Mouse (Mus musculus): ENCODE data around the gene St14. TPM values are rescaled to one million over a fixed set of nuclear protein-coding genes. Genes with fewer than 3 reads are reported as not detected.

The St14 gene
- polyA plus RNA-seq, 1 experiment from 2014 or later: 3.6 TPM

DNA sequence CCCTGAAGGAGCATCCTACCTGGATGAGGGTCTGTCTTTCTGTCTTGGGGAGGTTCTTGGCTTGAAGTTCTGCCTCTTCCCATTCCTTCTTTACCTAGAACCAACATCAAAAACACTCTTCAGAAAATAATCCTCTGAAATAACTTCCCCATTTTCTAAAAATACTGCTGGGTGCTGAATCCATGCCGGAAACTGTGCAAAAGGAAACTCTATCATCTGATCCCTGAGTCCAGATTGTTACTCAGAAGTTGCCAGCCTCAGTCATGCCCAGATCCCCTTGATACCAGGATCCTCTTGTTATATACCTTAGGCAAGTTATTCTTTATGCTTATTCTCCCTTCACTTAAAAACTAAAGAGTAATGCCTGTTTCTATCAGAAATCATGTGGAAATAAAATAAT lies 31.7 kb upstream of the St14 start:
- Histone ChIP-seq H3K27ac (ENCODE audit: low read length) (no peak overlapping the region), H3K4me1 (ENCODE audit: control insufficient read depth, insufficient read depth, low read length) (peaks cover 10% of the 10 kb centered on the region; the same call in 1 of the 2 replicates), H3K9me3 (replicated peaks; ENCODE audit: control insufficient read depth, low read length) (no peaks in the 10 kb centered on the region), H3K36me3 (ENCODE audit: control insufficient read depth, insufficient read depth) (peaks cover 50% of the 10 kb centered on the region), H3K4me3 (ENCODE audit: low read length) (no peak overlapping the region), H3K27me3 (ENCODE audit: control insufficient read depth, insufficient read depth, low read length) (no peaks in the 10 kb centered on the region), H3K9ac (ENCODE audit: low read length) (no peak overlapping the region), H3K4me2 (ENCODE audit: low read depth, low read length) (no peak overlapping the region)
- 67% methylated on average over 1 of the region's 1 CpGs for WGBS
- no peak for ATAC-seq (replicated peaks; ENCODE audit: extremely low read depth, insufficient read depth, low FRiP score)

DNA sequence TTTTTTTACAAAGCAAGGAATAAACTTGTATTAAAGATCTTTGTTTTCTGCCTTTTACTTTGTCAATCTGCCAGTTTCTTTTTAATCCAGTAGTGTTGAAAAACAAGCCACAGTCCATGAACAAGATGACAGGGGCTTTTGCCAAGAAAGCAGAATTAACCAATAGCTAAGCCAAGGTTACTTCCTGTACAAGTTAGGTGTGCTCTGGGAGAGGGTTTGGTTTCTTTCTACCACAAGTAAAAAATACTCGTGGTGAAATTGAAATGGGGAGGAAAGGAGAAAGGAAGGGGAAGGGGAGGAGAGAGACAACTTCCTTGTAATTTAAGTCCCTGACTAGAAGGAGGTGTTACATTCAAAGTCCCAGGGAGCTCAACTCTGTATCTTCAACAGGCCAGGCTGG lies 31.3 kb upstream of the St14 start:
- Histone ChIP-seq H3K36me3 (ENCODE audit: control insufficient read depth, insufficient read depth) (peaks cover 51% of the 10 kb centered on the region), H3K9me3 (replicated peaks; ENCODE audit: control insufficient read depth, low read length) (no peaks in the 10 kb centered on the region), H3K4me3 (ENCODE audit: low read length) (no peak overlapping the region), H3K4me1 (ENCODE audit: control insufficient read depth, insufficient read depth, low read length) (peaks cover 7% of the 10 kb centered on the region; the same call in 1 of the 2 replicates), H3K27ac (ENCODE audit: low read length) (no peak overlapping the region), H3K9ac (ENCODE audit: low read length) (no peak overlapping the region), H3K4me2 (ENCODE audit: low read depth, low read length) (no peak overlapping the region), H3K27me3 (ENCODE audit: control insufficient read depth, insufficient read depth, low read length) (no peaks in the 10 kb centered on the region)
- 65% methylated on average over 1 of the region's 1 CpGs for WGBS
- ATAC-seq (replicated peaks; ENCODE audit: extremely low read depth, insufficient read depth, low FRiP score): no peak

DNA sequence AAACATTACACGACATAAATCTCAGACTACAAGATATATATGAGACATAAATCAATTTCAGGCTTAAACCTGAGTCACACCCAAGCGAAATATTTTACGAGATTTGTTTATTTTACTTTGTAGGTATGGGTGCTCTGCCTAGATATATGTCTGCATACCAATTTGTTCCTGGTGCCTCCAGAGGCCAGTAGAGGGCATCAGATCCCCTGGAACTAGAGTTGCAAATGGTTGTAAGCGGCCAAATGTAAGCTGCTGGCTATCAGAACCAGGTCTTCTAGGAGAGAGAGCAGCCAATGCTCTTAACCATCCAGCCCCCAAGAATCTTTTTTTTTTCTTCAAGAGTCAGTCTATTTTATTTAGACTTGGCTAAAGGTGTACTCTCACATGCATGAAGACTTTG lies 28.3 kb upstream of the St14 start:
- no peaks in the 10 kb centered on the region for H3K9me3 ChIP-seq (replicated peaks; ENCODE audit: control insufficient read depth, low read length)
- peaks cover 12% of the 10 kb centered on the region; the same call in 1 of the 2 replicates for H3K4me1 ChIP-seq (ENCODE audit: control insufficient read depth, insufficient read depth, low read length)
- H3K4me3 ChIP-seq (ENCODE audit: low read length): no peak overlapping the region
- H3K27ac ChIP-seq (ENCODE audit: low read length): no peak overlapping the region
- no peak for ATAC-seq (replicated peaks; ENCODE audit: extremely low read depth, insufficient read depth, low FRiP score)
- no peak overlapping the region for H3K9ac ChIP-seq (ENCODE audit: low read length)
- no peaks in the 10 kb centered on the region for H3K27me3 ChIP-seq (ENCODE audit: control insufficient read depth, insufficient read depth, low read length)
- 85% methylated on average over 4 of the region's 4 CpGs for WGBS
- H3K4me2 ChIP-seq (ENCODE audit: low read depth, low read length): no peak overlapping the region
- H3K36me3 ChIP-seq (ENCODE audit: control insufficient read depth, insufficient read depth): peaks cover 61% of the 10 kb centered on the region

DNA sequence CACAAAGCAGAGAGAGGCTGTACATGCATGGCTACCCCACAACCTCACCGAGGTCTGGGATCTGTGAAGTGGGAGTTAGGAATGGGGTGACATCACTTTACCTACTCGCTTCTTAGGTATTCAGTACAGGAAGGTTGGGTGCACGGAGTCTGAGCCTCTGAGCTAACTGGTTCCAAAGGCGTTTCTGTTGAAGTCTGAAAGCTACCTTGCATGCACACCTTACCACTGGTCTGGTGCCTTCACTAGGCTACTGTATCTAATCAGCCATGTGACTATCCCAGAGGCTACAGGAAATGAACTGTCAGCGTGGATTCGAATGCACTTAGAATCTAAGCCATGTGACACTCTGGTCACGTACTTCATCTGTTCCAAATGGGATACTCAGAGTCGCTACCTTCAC lies 24.9 kb upstream of the St14 start:
- peak; percentile 73 for ATAC-seq (replicated peaks; ENCODE audit: extremely low read depth, insufficient read depth, low FRiP score)
- H3K4me2 ChIP-seq (ENCODE audit: low read depth, low read length): no peak overlapping the region
- H3K9ac ChIP-seq (ENCODE audit: low read length): no peak overlapping the region
- no peaks in the 10 kb centered on the region for H3K27me3 ChIP-seq (ENCODE audit: control insufficient read depth, insufficient read depth, low read length)
- no peak overlapping the region for H3K27ac ChIP-seq (ENCODE audit: low read length)
- no peaks in the 10 kb centered on the region for H3K9me3 ChIP-seq (replicated peaks; ENCODE audit: control insufficient read depth, low read length)
- peaks cover 60% of the 10 kb centered on the region for H3K36me3 ChIP-seq (ENCODE audit: control insufficient read depth, insufficient read depth)
- H3K4me1 ChIP-seq (ENCODE audit: control insufficient read depth, insufficient read depth, low read length): peaks cover 11% of the 10 kb centered on the region
- 55% methylated on average over 8 of the region's 8 CpGs for WGBS
- H3K4me3 ChIP-seq (ENCODE audit: low read length): no peak overlapping the region

DNA sequence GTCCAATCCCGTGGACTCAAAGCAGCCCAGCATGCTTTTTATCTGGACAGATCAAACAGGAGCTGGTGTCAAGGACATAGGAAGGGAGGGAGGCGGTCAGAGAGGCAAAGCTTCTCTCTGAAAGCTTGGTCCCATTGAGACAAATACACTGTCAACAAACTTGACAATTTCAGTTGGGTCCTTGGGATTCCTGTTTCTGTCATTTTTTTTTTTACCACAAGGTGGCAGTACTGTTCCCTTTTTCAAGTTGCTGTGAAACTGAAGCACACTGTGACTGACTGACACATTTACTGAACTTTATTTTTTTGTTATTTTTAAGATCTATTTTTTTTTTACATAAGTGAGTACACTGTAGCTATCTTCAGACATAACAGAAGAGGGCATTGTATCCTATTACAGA lies 19.4 kb upstream of the St14 start:
- no peaks in the 10 kb centered on the region for H3K27me3 ChIP-seq (ENCODE audit: control insufficient read depth, insufficient read depth, low read length)
- 69% methylated on average over 2 of the region's 2 CpGs for WGBS
- no peak overlapping the region for H3K9ac ChIP-seq (ENCODE audit: low read length)
- ATAC-seq (replicated peaks; ENCODE audit: extremely low read depth, insufficient read depth, low FRiP score): no peak
- no peaks in the 10 kb centered on the region for H3K9me3 ChIP-seq (replicated peaks; ENCODE audit: control insufficient read depth, low read length)
- no peak overlapping the region for H3K4me3 ChIP-seq (ENCODE audit: low read length)
- H3K27ac ChIP-seq (ENCODE audit: low read length): no peak overlapping the region
- H3K4me1 ChIP-seq (ENCODE audit: control insufficient read depth, insufficient read depth, low read length): peaks cover 3% of the 10 kb centered on the region; the same call in 1 of the 2 replicates
- H3K4me2 ChIP-seq (ENCODE audit: low read depth, low read length): no peak overlapping the region
- H3K36me3 ChIP-seq (ENCODE audit: control insufficient read depth, insufficient read depth): peaks cover 35% of the 10 kb centered on the region

DNA sequence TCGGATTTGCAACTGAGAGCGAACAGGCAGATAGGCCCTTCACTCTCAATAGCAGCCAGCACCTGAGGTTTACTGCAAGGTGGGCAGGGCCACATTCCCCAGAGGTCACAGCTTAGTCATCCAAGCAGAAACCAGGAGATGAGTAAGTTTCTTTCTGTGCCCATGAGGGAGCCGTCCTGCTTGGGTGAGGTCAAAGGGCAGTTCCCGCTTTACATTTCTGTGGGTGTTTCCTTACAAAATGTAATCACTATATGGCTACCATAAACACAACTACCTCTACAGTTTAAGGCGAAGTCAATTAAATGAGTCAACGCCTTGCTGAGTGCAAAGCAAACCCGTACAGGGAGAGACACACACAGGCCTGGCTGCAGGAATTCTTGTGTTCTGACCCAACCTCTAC lies 16.5 kb upstream of the St14 start:
- Histone ChIP-seq H3K27ac (ENCODE audit: low read length) (no peak overlapping the region), H3K9ac (ENCODE audit: low read length) (no peak overlapping the region), H3K4me2 (ENCODE audit: low read depth, low read length) (no peak overlapping the region), H3K4me1 (ENCODE audit: control insufficient read depth, insufficient read depth, low read length) (peaks cover 14% of the 10 kb centered on the region), H3K36me3 (ENCODE audit: control insufficient read depth, insufficient read depth) (peaks cover 22% of the 10 kb centered on the region), H3K9me3 (replicated peaks; ENCODE audit: control insufficient read depth, low read length) (no peaks in the 10 kb centered on the region), H3K4me3 (ENCODE audit: low read length) (no peak overlapping the region), H3K27me3 (ENCODE audit: control insufficient read depth, insufficient read depth, low read length) (no peaks in the 10 kb centered on the region)
- 82% methylated on average over 7 of the region's 7 CpGs for WGBS
- ATAC-seq (replicated peaks; ENCODE audit: extremely low read depth, insufficient read depth, low FRiP score): no peak

DNA sequence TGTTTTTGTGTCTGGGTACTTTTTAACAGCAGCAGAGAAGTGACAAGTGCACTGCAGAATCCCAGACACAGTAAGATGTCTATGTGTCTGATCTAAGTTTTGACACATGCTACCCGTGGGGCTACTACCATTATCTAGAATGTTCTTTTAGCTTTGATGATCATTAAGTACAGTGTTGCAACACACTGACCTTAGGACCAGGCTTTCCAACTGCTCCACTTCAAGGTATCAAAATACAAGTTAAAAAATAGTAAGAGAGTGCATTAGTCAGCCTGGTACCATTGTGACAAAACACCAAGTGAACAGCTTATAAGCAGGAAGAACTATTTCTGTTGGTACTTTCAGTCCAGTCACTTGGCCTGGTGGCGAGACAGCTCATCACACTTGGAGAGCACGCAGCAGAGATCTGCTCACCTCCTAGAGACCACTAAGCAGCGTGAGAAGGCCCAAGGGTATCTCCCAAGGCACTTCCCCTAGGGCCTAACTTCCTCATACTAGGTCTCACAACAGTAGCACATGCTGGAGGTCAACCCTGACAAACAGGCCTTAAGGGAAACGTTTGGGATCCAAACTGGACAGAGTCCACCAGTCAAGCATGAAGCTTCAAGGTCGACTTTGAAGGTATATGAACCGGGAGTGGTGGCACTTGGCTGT lies 13.7 kb upstream of the St14 start:
- 55% methylated on average over 7 of the region's 7 CpGs for WGBS
- Histone ChIP-seq H3K27ac (ENCODE audit: low read length) (no peak overlapping the region), H3K9ac (ENCODE audit: low read length) (no peak overlapping the region)

DNA sequence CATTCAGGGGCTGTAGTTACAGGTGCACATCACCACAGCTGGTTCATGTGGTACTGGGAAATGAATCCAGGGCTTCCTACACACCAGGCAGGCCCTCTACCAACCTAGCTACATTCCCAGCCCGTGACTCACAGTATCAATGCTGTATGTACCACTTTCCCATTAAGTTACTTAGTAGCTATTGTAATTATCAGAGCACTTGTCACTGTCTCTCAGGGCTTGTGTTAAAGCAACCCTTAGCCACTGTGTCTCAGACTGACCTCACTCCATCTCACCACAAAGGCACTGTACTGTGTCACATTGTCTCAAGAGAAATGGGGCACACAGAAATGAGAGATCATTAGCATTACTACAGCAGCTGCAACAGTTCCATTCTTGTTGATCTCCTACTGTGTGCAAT lies 11.3 kb upstream of the St14 start:
- no peaks in the 10 kb centered on the region for H3K27me3 ChIP-seq (ENCODE audit: control insufficient read depth, insufficient read depth, low read length)
- WGBS: 53% methylated on average over 1 of the region's 1 CpGs
- no peak overlapping the region for H3K4me3 ChIP-seq (ENCODE audit: low read length)
- no peak overlapping the region for H3K9ac ChIP-seq (ENCODE audit: low read length)
- H3K9me3 ChIP-seq (replicated peaks; ENCODE audit: control insufficient read depth, low read length): no peaks in the 10 kb centered on the region
- no peak for ATAC-seq (replicated peaks; ENCODE audit: extremely low read depth, insufficient read depth, low FRiP score)
- no peaks in the 10 kb centered on the region for H3K36me3 ChIP-seq (ENCODE audit: control insufficient read depth, insufficient read depth)
- no peak overlapping the region for H3K4me2 ChIP-seq (ENCODE audit: low read depth, low read length)
- peaks cover 14% of the 10 kb centered on the region for H3K4me1 ChIP-seq (ENCODE audit: control insufficient read depth, insufficient read depth, low read length)
- H3K27ac ChIP-seq (ENCODE audit: low read length): no peak overlapping the region

More for the DNA sequence above, 13.7 kb upstream of the St14 start:
- Histone ChIP-seq H3K4me3 (ENCODE audit: low read length) (no peak overlapping the region), H3K9me3 (replicated peaks; ENCODE audit: control insufficient read depth, low read length) (no peaks in the 10 kb centered on the region), H3K27me3 (ENCODE audit: control insufficient read depth, insufficient read depth, low read length) (no peaks in the 10 kb centered on the region), H3K36me3 (ENCODE audit: control insufficient read depth, insufficient read depth) (peaks cover 7% of the 10 kb centered on the region; the same call in 1 of the 2 replicates), H3K4me2 (ENCODE audit: low read depth, low read length) (no peak overlapping the region), H3K4me1 (ENCODE audit: control insufficient read depth, insufficient read depth, low read length) (peaks cover 14% of the 10 kb centered on the region)
- ATAC-seq (replicated peaks; ENCODE audit: extremely low read depth, insufficient read depth, low FRiP score): no peak

DNA sequence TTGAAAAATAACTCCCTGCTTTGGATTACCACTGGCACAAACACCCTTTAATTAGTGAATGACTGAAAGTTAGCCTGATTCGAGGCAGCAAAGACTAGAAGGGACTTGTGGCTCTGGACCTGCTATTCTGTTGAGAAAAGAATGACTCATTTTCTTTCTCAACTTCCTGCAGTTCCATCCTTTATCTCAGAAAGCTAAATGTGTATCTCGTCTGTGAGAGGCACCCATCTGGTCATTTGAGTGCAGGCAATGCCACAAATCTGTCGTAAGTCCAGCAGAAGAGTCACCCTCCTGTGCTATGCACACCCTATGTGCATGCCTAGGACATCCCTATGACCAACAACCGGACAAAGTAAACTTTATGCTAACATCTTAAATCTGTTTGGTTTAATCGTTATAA lies 1.5 kb upstream of the St14 start:
- no peak overlapping the region for H3K9ac ChIP-seq (ENCODE audit: low read length)
- H3K27me3 ChIP-seq (ENCODE audit: control insufficient read depth, insufficient read depth, low read length): peaks cover 51% of the 10 kb centered on the region
- 73% methylated on average over 5 of the region's 5 CpGs for WGBS
- H3K4me1 ChIP-seq (ENCODE audit: control insufficient read depth, insufficient read depth, low read length): peaks cover 11% of the 10 kb centered on the region
- no peak overlapping the region for H3K4me2 ChIP-seq (ENCODE audit: low read depth, low read length)
- H3K27ac ChIP-seq (ENCODE audit: low read length): no peak overlapping the region
- no peak for ATAC-seq (replicated peaks; ENCODE audit: extremely low read depth, insufficient read depth, low FRiP score)
- no peak overlapping the region for H3K4me3 ChIP-seq (ENCODE audit: low read length)
- H3K9me3 ChIP-seq (replicated peaks; ENCODE audit: control insufficient read depth, low read length): no peaks in the 10 kb centered on the region
- H3K36me3 ChIP-seq (ENCODE audit: control insufficient read depth, insufficient read depth): no peaks in the 10 kb centered on the region

All from heart, embryonic 16.5 days (tissue).